Mouse (Mus musculus) embryonic fibroblast, embryonic 13.5 days (primary cell): ENCODE results near the gene Efcab11.

Experiments
- CTCF ChIP-seq: IDR thresholded peaks from 2 replicates; pipeline ENCODE4 v1.5.1; 2011; ENCODE audit warnings: mild to moderate bottlenecking, control low read depth, low read length, moderate library complexity, borderline replicate concordance; ENCODE audit not compliant: insufficient read depth
- POLR2A ChIP-seq: IDR thresholded peaks from 2 replicates; pipeline ENCODE4 v1.6.1; 2011; ENCODE audit warnings: low read depth, mild to moderate bottlenecking, control low read depth, low read length, moderate library complexity

- TF ChIP-seq CTCF (no peak), POLR2A (no peak)
Observed at GRCm38 (mm10) chr12:99853323-99854258, 30.6 kb downstream of the Efcab11 start.
